Mouse (Mus musculus): ENCODE data around the gene Cyp21a1.
A peak's percentile ranks its signal among the peaks of the same experiment; 100 is the strongest.
"Not testable (repeated sequence)": the region's sequence is repeated elsewhere in the genome, so short reads cannot be mapped to it uniquely, and the experiment has no call there.

Gene Cyp21a1

GRCm38 (mm10) chr17:34804871-34805562, 656 bp upstream of the Cyp21a1 start:
- peak in 1 of 2 experiments; percentile 17 for DNase-seq (ENCODE audit: low spot score in 2 of 2)

DNA sequence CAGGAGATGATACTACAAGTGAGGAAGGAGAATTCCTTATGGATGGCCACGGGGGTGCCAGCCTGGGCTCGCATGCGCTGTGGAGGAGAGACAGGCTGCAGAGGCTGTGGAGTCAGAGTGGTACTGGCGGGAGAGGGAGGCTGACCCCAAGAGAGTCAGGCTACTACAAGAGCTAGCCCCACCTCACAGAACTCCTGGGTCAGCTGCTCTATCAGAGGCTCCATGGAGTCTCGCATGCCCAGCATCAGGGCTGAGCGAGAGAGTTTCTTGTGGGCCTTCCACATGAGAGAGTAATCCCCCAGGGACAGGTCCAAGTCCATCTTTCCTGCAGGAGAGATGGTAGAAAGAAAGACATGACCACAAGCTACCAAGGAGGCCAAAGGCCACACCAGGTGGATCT, 994 bp downstream of the Cyp21a1 start:
- DNase-seq (ENCODE audit: low spot score in 2 of 2): peak in 1 of 2 experiments; percentile 13

DNA sequence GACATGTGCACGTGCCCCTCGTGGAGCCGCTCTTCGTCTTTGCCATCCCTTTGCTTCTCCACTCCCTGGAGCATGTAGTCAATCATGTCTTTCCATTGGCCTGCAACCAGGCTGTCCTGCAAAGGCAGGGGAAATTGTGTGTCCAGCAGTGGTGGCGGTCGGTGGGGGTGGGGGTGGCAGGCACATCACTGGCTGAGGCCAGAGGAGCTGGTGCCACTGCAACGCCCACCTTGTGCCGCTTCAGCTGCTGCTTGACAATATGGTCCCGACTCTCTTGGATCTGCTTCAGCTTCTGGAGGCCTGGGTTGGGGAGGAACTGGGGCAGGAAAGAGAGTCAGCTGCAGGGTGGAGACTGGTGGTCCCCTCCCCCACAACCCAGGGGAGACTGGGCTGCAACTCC, 1.6 kb downstream of the Cyp21a1 start:
- peak in 1 of 2 experiments; percentile 11 for DNase-seq (ENCODE audit: low spot score in 2 of 2)

- DNase-seq (ENCODE audit: low spot score in 2 of 2): peak in 1 of 2 experiments; percentile 15
These were observed 3.5 kb downstream of the Cyp21a1 start for GRCm38 (mm10) chr17:34800781-34801305.

GRCm38 (mm10) chr17:34799531-34799925, 4.8 kb downstream of the Cyp21a1 start:
- DNase-seq (ENCODE audit: low spot score in 2 of 2): no peak

- DNase-seq (ENCODE audit: low spot score in 2 of 2): no peak
These were observed 5.4 kb downstream of the Cyp21a1 start for GRCm38 (mm10) chr17:34798866-34799530.

DNA sequence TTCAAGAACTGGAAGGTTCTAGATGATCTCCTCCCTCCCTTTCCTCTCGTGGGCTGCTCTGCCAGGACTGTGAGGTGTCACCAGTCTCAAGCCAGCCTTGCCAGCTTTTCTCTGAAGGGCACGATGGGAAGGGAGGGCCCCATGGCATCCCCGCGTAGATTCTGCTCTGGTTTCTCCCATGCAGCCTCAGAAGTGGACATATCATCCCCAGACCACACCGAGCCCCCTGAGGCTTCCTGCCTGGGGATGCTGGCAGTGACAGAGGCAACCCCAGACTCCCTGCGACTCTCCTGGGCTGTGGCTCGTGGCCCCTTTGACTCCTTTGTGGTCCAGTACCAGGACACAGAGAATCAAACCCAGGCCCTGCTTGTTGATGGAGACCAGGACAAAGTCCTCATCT, 6.3 kb downstream of the Cyp21a1 start:
- not testable (repeated sequence) for DNase-seq (ENCODE audit: low spot score in 2 of 2)

- peak in 1 of 2 experiments; percentile 12 for DNase-seq (ENCODE audit: low spot score in 2 of 2)
These were observed 7.0 kb downstream of the Cyp21a1 start for GRCm38 (mm10) chr17:34797211-34797995.

- DNase-seq (ENCODE audit: low spot score in 2 of 2): peak in 1 of 2 experiments; percentile 11
These were observed 7.8 kb downstream of the Cyp21a1 start for GRCm38 (mm10) chr17:34796311-34797140.

GRCm38 (mm10) chr17:34795633-34796032, 8.7 kb downstream of the Cyp21a1 start:
- peak; percentile 22 to 66 for DNase-seq (ENCODE audit: low spot score in 2 of 2)

GRCm38 (mm10) chr17:34795016-34795415, 9.3 kb downstream of the Cyp21a1 start:
- no peak for DNase-seq (ENCODE audit: low spot score in 2 of 2)

DNA sequence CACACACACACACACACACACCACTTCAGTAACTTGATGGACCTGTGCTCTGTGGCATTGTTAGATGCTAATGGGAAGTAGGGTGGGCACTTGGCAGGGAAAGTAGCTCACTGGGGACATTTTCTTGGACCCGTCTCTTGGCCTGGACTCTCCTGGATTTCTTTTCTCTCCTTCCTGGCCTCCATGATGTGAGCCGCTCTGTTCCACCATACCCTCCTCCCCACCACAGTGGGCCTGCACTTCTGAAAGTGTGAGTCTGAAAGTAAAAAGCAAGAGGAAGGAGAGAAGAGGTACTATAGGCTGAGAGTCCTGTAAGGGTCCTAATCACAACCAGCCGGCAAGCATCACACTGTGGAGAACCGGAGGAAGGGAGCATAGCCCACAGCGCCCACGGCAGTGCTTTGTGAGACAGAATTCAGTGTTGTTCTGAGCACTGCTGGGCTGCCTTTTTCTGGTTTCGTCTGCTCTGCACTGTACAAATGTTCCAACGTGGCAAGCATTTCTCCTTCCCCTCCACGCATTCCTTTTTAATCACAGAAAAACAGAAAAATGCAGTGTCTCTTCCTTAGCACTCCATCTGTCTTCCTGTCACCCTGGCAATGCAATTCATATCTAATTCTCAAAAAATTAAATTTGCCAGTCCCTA, 26.6 kb downstream of the Cyp21a1 start:
- no peak for DNase-seq (ENCODE audit: low spot score in 2 of 2)

DNA sequence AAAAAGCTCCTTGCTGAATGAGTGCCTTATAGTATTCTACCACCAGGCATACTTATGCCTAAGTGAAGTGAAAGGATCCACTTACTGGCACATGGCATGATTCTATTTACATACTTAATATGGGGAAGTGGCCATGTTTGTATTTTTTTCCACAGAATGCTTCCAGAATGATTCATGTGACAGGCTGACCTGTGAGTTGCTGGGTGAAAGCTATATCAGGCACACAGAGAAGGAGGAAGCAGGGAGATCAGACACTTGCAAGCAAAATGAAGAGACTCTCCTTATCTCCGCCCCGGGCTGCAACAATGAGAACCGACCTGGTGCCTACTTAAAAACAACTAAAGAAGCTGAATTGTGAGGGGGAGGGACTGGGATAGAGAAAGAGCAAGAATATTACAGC, 42.9 kb downstream of the Cyp21a1 start:
- DNase-seq (ENCODE audit: low spot score in 2 of 2): no peak
